Mouse (Mus musculus) embryonic fibroblast, embryonic 13.5 days (primary cell): ENCODE measurements around the gene Ms4a8a.

ENCODE experiments used
- CTCF ChIP-seq: IDR thresholded peaks from 2 replicates; pipeline ENCODE4 v1.5.1; 2011; ENCODE audit warnings: mild to moderate bottlenecking, control low read depth, low read length, moderate library complexity, borderline replicate concordance; ENCODE audit not compliant: insufficient read depth
- POLR2A ChIP-seq: IDR thresholded peaks from 2 replicates; pipeline ENCODE4 v1.6.1; 2011; ENCODE audit warnings: low read depth, mild to moderate bottlenecking, control low read depth, low read length, moderate library complexity

GRCm38 (mm10) chr19:11101880-11102279, 21.0 kb upstream of the Ms4a8a start:
- TF ChIP-seq CTCF (no peak), POLR2A (no peak)
